Mouse (Mus musculus) heart, embryonic 14.5 days (tissue): ENCODE results near the gene Gm12185. TPM values are rescaled to one million over a fixed set of nuclear protein-coding genes. Genes with fewer than 3 reads are reported as not detected.
"Not testable (repeated sequence)": the region's sequence is repeated elsewhere in the genome, so short reads cannot be mapped to it uniquely, and the experiment has no call there.

Experiments
- ATAC-seq: fragments of 200-750 bp; cut with Nextera tagmentation; 2 replicates; pipeline ENCODE4 v1.8.0; 2017; ENCODE audit warnings: low read depth, moderate TSS enrichment; ENCODE audit not compliant: insufficient number of reproducible peaks, insufficient read depth, low FRiP score
- H3K27ac ChIP-seq, 2 experiments: fragments of 200-500 bp in 1 of 2; fragments of 300-500 bp in 1 of 2; sonication (generic) in 1 of 2; replicated peaks in 1 of 2; 2 replicates each; pipeline ENCODE4 v1.5.1; 2012 to 2014; ENCODE audit warnings: low read depth in 2 of 2, low read length in 2 of 2, control low read depth in 1 of 2, mild to moderate bottlenecking in 1 of 2, mixed read lengths in 1 of 2; ENCODE audit not compliant: control insufficient read depth in 1 of 2, insufficient read depth in 1 of 2
- H3K27me3 ChIP-seq: fragments of 300-500 bp; sonication (generic); 2 replicates; pipeline ENCODE4 v1.6.1; 2014; ENCODE audit warnings: mild to moderate bottlenecking, low read length, control low read depth; ENCODE audit not compliant: control insufficient read depth, insufficient read depth
- H3K36me3 ChIP-seq: fragments of 300-500 bp; sonication (generic); 2 replicates; pipeline ENCODE4 v1.6.1; 2014; ENCODE audit warnings: mild to moderate bottlenecking, control low read depth, low read length, mixed read lengths; ENCODE audit not compliant: control insufficient read depth, insufficient read depth
- H3K4me1 ChIP-seq, 2 experiments: fragments of 200-500 bp in 1 of 2; fragments of 300-500 bp in 1 of 2; sonication (generic) in 1 of 2; 2 replicates each; pipeline ENCODE4 v1.6.1; 2012 to 2014; ENCODE audit warnings: low read length in 2 of 2, control low read depth in 1 of 2, mixed read lengths in 1 of 2; ENCODE audit not compliant: control insufficient read depth in 2 of 2, insufficient read depth in 2 of 2
- H3K4me2 ChIP-seq: fragments of 300-500 bp; sonication (generic); 2 replicates; pipeline ENCODE4 v1.6.1; 2014; ENCODE audit warnings: mild to moderate bottlenecking, low read length
- H3K4me3 ChIP-seq, 2 experiments: fragments of 200-500 bp in 1 of 2; fragments of 300-500 bp in 1 of 2; sonication (generic) in 1 of 2; 2 replicates each; pipeline ENCODE4 v1.5.1; 2012 to 2014; ENCODE audit warnings: low read length in 2 of 2, mild to moderate bottlenecking in 2 of 2, control low read depth in 1 of 2, low read depth in 1 of 2, moderate library complexity in 1 of 2; ENCODE audit not compliant: control insufficient read depth in 1 of 2, insufficient read depth in 1 of 2
- H3K9ac ChIP-seq: fragments of 300-500 bp; sonication (generic); 2 replicates; pipeline ENCODE4 v1.6.1; 2014; ENCODE audit warnings: mild to moderate bottlenecking, low read length
- H3K9me3 ChIP-seq: fragments of 300-500 bp; sonication (generic); 2 replicates; pipeline ENCODE4 v1.6.1; 2016; ENCODE audit warnings: low read length, control low read depth; ENCODE audit not compliant: control insufficient read depth
- WGBS: fragments of 180-500 bp; shearing (Covaris S2); extraction: QIAGEN DNeasy Blood & Tissue Kit; methylation state at CpG from one replicate; pipeline ENCODE4 v1.1.7; 2014; 5-methylcytosine and 5-hydroxymethylcytosine counted together
- polyA plus RNA-seq: library from polyadenylated mRNA; unstranded; fragments of >200 nt; fragmentation: Nextera tagmentation; extraction: Ambion mirVana; gene quantifications from 2 replicates; pipeline ENCODE4 v1.2.1, GENCODE M21; 2014

Gene Gm12185
- not detected in 2 replicates for polyA plus RNA-seq

GRCm38 (mm10) chr11:48991740-48992520 is at the start of gene Gm12185:
Gene Gm12185, minus strand, starts transcription at chr11:48992226.
- not testable (repeated sequence) for H3K4me2 ChIP-seq, H3K9me3 ChIP-seq, H3K36me3 ChIP-seq, H3K27ac ChIP-seq, H3K9ac ChIP-seq, H3K4me1 ChIP-seq, H3K27me3 ChIP-seq, ATAC-seq, H3K4me3 ChIP-seq
- 50% methylated on average over 4 of the region's 4 CpGs for WGBS

GRCm38 (mm10) chr11:49012074-49012473 is 20.0 kb upstream of the Gm12185 start:
- H3K4me3 ChIP-seq, H3K27ac ChIP-seq, ATAC-seq, H3K4me1 ChIP-seq, H3K4me2 ChIP-seq, H3K27me3 ChIP-seq, H3K9me3 ChIP-seq, H3K9ac ChIP-seq, H3K36me3 ChIP-seq: not testable (repeated sequence)

- H3K36me3 ChIP-seq, H3K4me2 ChIP-seq, H3K4me3 ChIP-seq, H3K27ac ChIP-seq, ATAC-seq, H3K4me1 ChIP-seq, H3K27me3 ChIP-seq, H3K9me3 ChIP-seq, H3K9ac ChIP-seq: not testable (repeated sequence)
- 8% methylated on average over 1 of the region's 1 CpGs for WGBS
Measured at GRCm38 (mm10) chr11:49006785-49007184, 14.8 kb upstream of the Gm12185 start.

GRCm38 (mm10) chr11:49006317-49006716 is 14.3 kb upstream of the Gm12185 start:
- not testable (repeated sequence) for ATAC-seq, H3K4me1 ChIP-seq, H3K27me3 ChIP-seq, H3K36me3 ChIP-seq, H3K27ac ChIP-seq, H3K4me2 ChIP-seq, H3K9me3 ChIP-seq, H3K4me3 ChIP-seq, H3K9ac ChIP-seq
- 36% methylated on average over 2 of the region's 2 CpGs for WGBS

GRCm38 (mm10) chr11:49000411-49000810 is 8.4 kb upstream of the Gm12185 start:
- not testable (repeated sequence) for H3K27ac ChIP-seq, H3K27me3 ChIP-seq, H3K9me3 ChIP-seq, H3K36me3 ChIP-seq, H3K4me2 ChIP-seq, H3K9ac ChIP-seq, H3K4me1 ChIP-seq, ATAC-seq, H3K4me3 ChIP-seq
- 57% methylated on average over 1 of the region's 1 CpGs for WGBS

- ATAC-seq, H3K27ac ChIP-seq, H3K27me3 ChIP-seq, H3K9ac ChIP-seq, H3K4me1 ChIP-seq, H3K9me3 ChIP-seq, H3K36me3 ChIP-seq, H3K4me2 ChIP-seq, H3K4me3 ChIP-seq: not testable (repeated sequence)
- 51% methylated on average over 2 of the region's 2 CpGs for whole genome bisulfite sequencing
Measured at GRCm38 (mm10) chr11:48994018-48994417, 2.0 kb upstream of the Gm12185 start, which contains the start of gene Tgtp1. Gene Tgtp1, minus strand, starts transcription at chr11:48994172.

- H3K27ac ChIP-seq, H3K4me1 ChIP-seq, H3K36me3 ChIP-seq, H3K9ac ChIP-seq, ATAC-seq, H3K4me2 ChIP-seq, H3K4me3 ChIP-seq, H3K27me3 ChIP-seq, H3K9me3 ChIP-seq: not testable (repeated sequence)
- 7% methylated on average over 10 of the region's 10 CpGs for WGBS
Measured at GRCm38 (mm10) chr11:48993296-48993695, 1.3 kb upstream of the Gm12185 start.

GRCm38 (mm10) chr11:48989981-48990380 is 2.0 kb downstream of the Gm12185 start:
- H3K4me1 ChIP-seq, H3K4me3 ChIP-seq: not testable (repeated sequence)

More at GRCm38 (mm10) chr11:48989981-48990380, 2.0 kb downstream of the Gm12185 start:
- not testable (repeated sequence) for H3K9me3 ChIP-seq, ATAC-seq, H3K27me3 ChIP-seq, H3K36me3 ChIP-seq, H3K9ac ChIP-seq, H3K4me2 ChIP-seq, H3K27ac ChIP-seq
- 70% methylated on average over 1 of the region's 2 CpGs for WGBS
